Mouse (Mus musculus) ES-Bruce4 (cell line): ENCODE data around the gene Lipe.

Source experiments
- CTCF ChIP-seq: IDR thresholded peaks from one replicate; pipeline ENCODE4 v1.8.1; 2011; ENCODE audit warnings: low read depth, low read length
- POLR2A ChIP-seq: IDR thresholded peaks from one replicate; pipeline ENCODE4 v1.8.1; 2011; ENCODE audit warnings: low read length; ENCODE audit not compliant: insufficient read depth

GRCm38 (mm10) chr7:25439124-25439822 is 40.8 kb upstream of the Lipe start:
- TF ChIP-seq POLR2A (no peak), CTCF (no peak)
